Mouse (Mus musculus): ENCODE results near the gene Slc25a44.

- no peak for TF ChIP-seq POLR2A (IDR thresholded peaks at IDR 0.05; ENCODE audit: low read depth, low read length)
- no peak for TF ChIP-seq CTCF (IDR thresholded peaks at IDR 0.05; ENCODE audit: extremely low read depth, insufficient read length, insufficient replicate concordance, low read depth, low read length)
Observed at GRCm38 (mm10) chr3:88465127-88465526, 40.2 kb upstream of the Slc25a44 start.

Data from small intestine, adult 2 months (tissue).